Mouse (Mus musculus): ENCODE results near the gene Hba-a2.

DNA sequence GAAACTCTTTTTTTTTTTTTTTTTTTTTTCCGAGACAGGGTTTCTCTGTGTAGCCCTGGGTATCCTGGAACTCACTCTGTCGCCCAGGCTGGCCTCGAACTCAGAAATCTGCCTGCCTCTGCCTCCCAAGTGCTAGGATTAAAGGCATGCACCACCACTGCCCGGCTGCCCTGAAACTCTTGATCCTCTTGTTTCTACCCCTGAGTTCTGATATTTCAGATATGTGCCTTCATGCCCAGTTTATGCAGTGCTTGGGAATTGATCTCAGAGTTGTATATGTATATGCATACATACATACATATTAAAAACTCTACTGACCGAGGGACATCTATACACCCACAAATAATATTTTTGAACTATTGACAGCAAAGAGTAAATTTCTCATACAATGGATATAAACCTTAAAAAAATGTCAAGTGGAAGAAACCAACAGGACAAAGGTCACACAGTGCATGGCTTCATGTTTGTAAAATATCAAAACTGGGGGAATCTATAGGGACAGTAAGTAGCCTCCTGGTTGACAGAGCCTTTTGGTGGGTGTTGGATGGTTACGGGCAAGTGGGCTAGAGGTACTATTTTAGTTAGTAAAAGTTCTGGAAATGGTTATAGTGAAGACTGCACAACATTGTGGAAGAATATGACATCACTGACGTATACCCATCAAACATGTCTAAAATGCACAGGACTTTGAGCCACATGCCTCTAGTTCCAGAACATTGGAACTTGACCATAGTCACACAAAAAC lies 11.1 kb upstream of the Hba-a2 start:
- TF ChIP-seq CTCF (IDR thresholded peaks at IDR 0.05; ENCODE audit: borderline replicate concordance, insufficient read depth, low read length), result no peak
- TF ChIP-seq POLR2A (IDR thresholded peaks at IDR 0.05; ENCODE audit: low read depth, low read length), result no peak
